Mouse (Mus musculus) left cerebral cortex, adult 2 months (tissue): ENCODE measurements around the gene Scly. TPM values are rescaled to one million over a fixed set of nuclear protein-coding genes. Genes with fewer than 3 reads are reported as not detected.

Experiments
- DNase-seq, 2 experiments: peaks; one replicate each; pipeline ENCODE4 v3.0.0; 2021 to 2022; ENCODE audit warnings: low spot score in 2 of 2, mixed read lengths in 1 of 2; ENCODE audit errors: extremely low spot score in 1 of 2
- H3K27ac ChIP-seq: fragments of 200-600 bp; 2 replicates; pipeline ENCODE4 v1.8.1; 2022
- H3K4me3 ChIP-seq: fragments of 200-600 bp; 2 replicates; pipeline ENCODE4 v1.8.1; 2022
- CTCF ChIP-seq: fragments of 200-600 bp; IDR thresholded peaks from 2 replicates; pipeline ENCODE4 v1.8.1; 2022; ENCODE audit warnings: antibody characterized with exemption, mild to moderate bottlenecking, moderate library complexity
- intact Hi-C: fragments of 180-260 bp; cut with DNase I; formaldehyde crosslinking; loops from one replicate; pipeline ENCODE4 v1.15.1; 2025
- total RNA-seq, 2 experiments: library from RNA; stranded (reverse); gene quantifications; 2 replicates each; pipeline ENCODE4 v1.2.3; 2021

The Scly gene
- total RNA-seq, 2 experiments from 2014 or later = 18.3 to 20.0 TPM

GRCm38 (mm10) chr1:91344921-91345685 is 47.0 kb downstream of the Scly start:
- peak; percentile 11 for TF ChIP-seq CTCF
- DNase-seq = peak in 1 of 2 experiments; percentile 26
- H3K4me3 ChIP-seq = peak overlapping the region; percentile 31
- no peak overlapping the region for H3K27ac ChIP-seq
- intact Hi-C loops = loop anchor here (10.0 kb wide), 1 partner anchor 420 kb away; no protein-coding TSS in a partner anchor

GRCm38 (mm10) chr1:91346892-91347291 is 48.8 kb downstream of the Scly start:
- intact Hi-C loops = loop anchor here (1.0 to 10.0 kb wide), 2 partner anchors 33 to 422 kb away; no protein-coding TSS in a partner anchor
- Histone ChIP-seq H3K4me3 (no peak overlapping the region), H3K27ac (no peak overlapping the region)
- peak; percentile 92 for TF ChIP-seq CTCF
- DNase-seq = peak; percentile 41 to 59

- intact Hi-C loops = no loop called here
- no peak for DNase-seq
- H3K4me3 ChIP-seq = no peak within 1 kb of the TSS
- no peak within 1 kb of the TSS for H3K27ac ChIP-seq
- TF ChIP-seq CTCF = no peak
These were observed 52.7 kb downstream of the Scly start, which contains the start of gene Klhl30 for GRCm38 (mm10) chr1:91350841-91351240. TSS of gene Klhl30 (plus strand) at chr1:91351016.

- no peak for DNase-seq
- no peak overlapping the region for H3K27ac ChIP-seq
- TF ChIP-seq CTCF = no peak
- intact Hi-C loops = no loop called here
- H3K4me3 ChIP-seq = no peak overlapping the region
These were observed 53.1 kb downstream of the Scly start for GRCm38 (mm10) chr1:91351249-91351648.

GRCm38 (mm10) chr1:91352277-91352676 is 54.1 kb downstream of the Scly start:
- Histone ChIP-seq H3K27ac (no peak overlapping the region), H3K4me3 (no peak overlapping the region)
- intact Hi-C loops = no loop called here
- DNase-seq = no peak
- TF ChIP-seq CTCF = no peak

GRCm38 (mm10) chr1:91356105-91356504 is 58.0 kb downstream of the Scly start:
- intact Hi-C loops = no loop called here

GRCm38 (mm10) chr1:91362113-91362512 is 64.0 kb downstream of the Scly start:
- H3K4me3 ChIP-seq = no peak overlapping the region
- DNase-seq = no peak
- TF ChIP-seq CTCF = no peak
- H3K27ac ChIP-seq = no peak overlapping the region
- intact Hi-C loops = no loop called here

More at GRCm38 (mm10) chr1:91356105-91356504, 58.0 kb downstream of the Scly start:
- no peak overlapping the region for H3K4me3 ChIP-seq
- no peak for TF ChIP-seq CTCF
- no peak for DNase-seq
- H3K27ac ChIP-seq = no peak overlapping the region

- Histone ChIP-seq H3K27ac (no peak overlapping the region), H3K4me3 (no peak overlapping the region)
- intact Hi-C loops = no loop called here
- no peak for TF ChIP-seq CTCF
- DNase-seq = no peak
These were observed 66.9 kb downstream of the Scly start for GRCm38 (mm10) chr1:91364822-91365644.

GRCm38 (mm10) chr1:91365816-91366214 is 67.7 kb downstream of the Scly start:
- H3K4me3 ChIP-seq = no peak overlapping the region; the same call in 1 of the 2 replicates
- intact Hi-C loops = no loop called here

GRCm38 (mm10) chr1:91366215-91367108 is 68.3 kb downstream of the Scly start, which contains the start of gene Erfe:
TSS of gene Erfe (plus strand) at chr1:91366430.
- peak within 1 kb of the TSS; percentile 43 for H3K4me3 ChIP-seq
- intact Hi-C loops = no loop called here
- TF ChIP-seq CTCF = peak; percentile 81
- no peak within 1 kb of the TSS for H3K27ac ChIP-seq
- DNase-seq = peak; percentile 37 to 43

More at GRCm38 (mm10) chr1:91365816-91366214, 67.7 kb downstream of the Scly start:
- DNase-seq = no peak
- TF ChIP-seq CTCF = no peak
- no peak overlapping the region for H3K27ac ChIP-seq

- TF ChIP-seq CTCF = no peak
- no peak overlapping the region for H3K27ac ChIP-seq
- no peak for DNase-seq
- no peak overlapping the region for H3K4me3 ChIP-seq
- intact Hi-C loops = no loop called here
These were observed 69.2 kb downstream of the Scly start for GRCm38 (mm10) chr1:91367295-91367694.
